Mouse (Mus musculus): ENCODE results near the gene Slc6a6.

DNA sequence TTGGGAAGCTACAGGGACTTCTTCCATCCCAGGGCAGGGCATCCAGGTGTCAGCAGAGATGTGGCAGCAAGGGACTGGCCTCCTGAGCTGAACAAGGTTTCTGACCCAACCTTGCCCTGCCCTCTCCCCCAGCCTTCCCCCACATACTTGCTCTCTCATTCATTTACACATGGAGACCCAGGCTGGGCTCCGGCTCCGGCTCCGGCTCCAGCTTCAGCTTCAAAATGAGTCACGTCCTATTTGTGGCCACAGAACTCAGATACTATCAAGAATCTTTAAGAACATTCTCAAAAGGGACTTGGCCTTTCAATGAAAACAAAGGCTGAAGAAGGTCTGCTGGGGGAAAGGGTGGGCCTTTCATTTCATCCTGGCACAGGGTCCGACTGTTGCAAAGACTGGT lies 40.8 kb upstream of the Slc6a6 start:
- no peak for TF ChIP-seq CTCF (IDR thresholded peaks at IDR 0.05; ENCODE audit: extremely low read depth, insufficient read depth, low read length)
- TF ChIP-seq POLR2A (IDR thresholded peaks at IDR 0.05; ENCODE audit: extremely low read depth, insufficient read depth, low read length), result no peak

All from cortical plate, adult 2 months (tissue).